Mouse (Mus musculus) cerebellum, postnatal 36 days (tissue): Measurements from ENCODE around the gene Grin3b.

Experiments used
- DNase-seq, 2 experiments: peaks; one replicate each; pipeline ENCODE4 v3.0.0; 2021 to 2022; ENCODE audit warnings: mixed read lengths in 2 of 2

The Grin3b gene

GRCm38 (mm10) chr10:79970415-79971182 lies at the start of gene Grin3b:
Gene Grin3b (plus strand): TSS chr10:79970715.
- peak; percentile 37 to 41 for DNase-seq

- DNase-seq, result no peak
These were observed 49.5 kb upstream of the Grin3b start, which contains the start of gene R3hdm4 for GRCm38 (mm10) chr10:79920958-79921535. Gene R3hdm4 (minus strand): TSS chr10:79921208.

- no peak for DNase-seq
These were observed 48.9 kb upstream of the Grin3b start for GRCm38 (mm10) chr10:79921572-79921971.

GRCm38 (mm10) chr10:79924998-79925784 lies 45.3 kb upstream of the Grin3b start:
- DNase-seq, result peak; percentile 95 to 99

GRCm38 (mm10) chr10:79925785-79926490 lies 44.6 kb upstream of the Grin3b start:
- DNase-seq, result no peak

- DNase-seq, result peak; percentile 87 to 90
These were observed 43.8 kb upstream of the Grin3b start, which contains the start of gene Arid3a for GRCm38 (mm10) chr10:79926491-79927323. Gene Arid3a (plus strand): TSS chr10:79927043.

- DNase-seq, result peak in 1 of 2 experiments; percentile 50
These were observed 43.0 kb upstream of the Grin3b start for GRCm38 (mm10) chr10:79927324-79928029.

GRCm38 (mm10) chr10:79928030-79928694 lies 42.4 kb upstream of the Grin3b start:
- no peak for DNase-seq

- no peak for DNase-seq
These were observed 41.4 kb upstream of the Grin3b start for GRCm38 (mm10) chr10:79928907-79929701.

GRCm38 (mm10) chr10:79929967-79930825 lies 40.3 kb upstream of the Grin3b start:
- DNase-seq, result no peak

- DNase-seq, result no peak
These were observed 39.7 kb upstream of the Grin3b start for GRCm38 (mm10) chr10:79930826-79931186.

- DNase-seq, result no peak
These were observed 38.7 kb upstream of the Grin3b start for GRCm38 (mm10) chr10:79931797-79932196.

GRCm38 (mm10) chr10:79932736-79933135 lies 37.8 kb upstream of the Grin3b start:
- peak in 1 of 2 experiments; percentile 62 for DNase-seq

- DNase-seq, result peak in 1 of 2 experiments; percentile 44
These were observed 37.3 kb upstream of the Grin3b start for GRCm38 (mm10) chr10:79933145-79933679.

GRCm38 (mm10) chr10:79933861-79934260 lies 36.7 kb upstream of the Grin3b start:
- no peak for DNase-seq

GRCm38 (mm10) chr10:79934272-79934721 lies 36.2 kb upstream of the Grin3b start:
- DNase-seq, result peak in 1 of 2 experiments; percentile 70

GRCm38 (mm10) chr10:79934794-79935569 lies 35.5 kb upstream of the Grin3b start:
- DNase-seq, result no peak
